Mouse (Mus musculus) CD4-positive naive resting alpha-beta T cell, adult 57 days (primary cell): Measurements from ENCODE around the gene Gm21173. TPM values are rescaled to one million over a fixed set of nuclear protein-coding genes. Genes with fewer than 3 reads are reported as not detected.

Experiments
- total RNA-seq: library from RNA; stranded (reverse); gene quantifications from one replicate; pipeline ENCODE4 v1.2.4, GENCODE M21; 2023

Gm21173 gene
- total RNA-seq = not detected

GRCm38 (mm10) chrY:76761300-76761699, at the start of gene Gm21173:
TSS of gene Gm21173 (plus strand) at chrY:76761600.

